Mouse (Mus musculus) splenic B cell, adult 2 months (primary cell): Measurements from ENCODE around the gene Tex26.

Source experiments
- DNase-seq: peaks from one replicate; pipeline ENCODE4 v3.0.0-alpha.2; 2011; ENCODE audit warnings: low read depth, low spot score
- H3K27me3 ChIP-seq: 2 replicates; pipeline ENCODE4 v1.6.1; 2012; ENCODE audit warnings: mild to moderate bottlenecking, low read length, moderate library complexity, mixed read lengths; ENCODE audit not compliant: control insufficient read depth, poor library complexity, insufficient read depth, severe bottlenecking
- H3K36me3 ChIP-seq: 2 replicates; pipeline ENCODE4 v1.6.1; 2012; ENCODE audit warnings: mild to moderate bottlenecking, low read length, moderate library complexity, mixed read lengths; ENCODE audit not compliant: control insufficient read depth, poor library complexity, insufficient read depth, severe bottlenecking

Gene Tex26

GRCm38 (mm10) chr5:149490275-149490674 lies 50.8 kb downstream of the Tex26 start:
- Histone ChIP-seq H3K36me3 (no peaks in the 10 kb centered on the region), H3K27me3 (no peaks in the 10 kb centered on the region)
- DNase-seq = no peak

GRCm38 (mm10) chr5:149495655-149496054 lies 56.2 kb downstream of the Tex26 start:
- Histone ChIP-seq H3K36me3 (no peaks in the 10 kb centered on the region), H3K27me3 (no peaks in the 10 kb centered on the region)
- no peak for DNase-seq

- H3K36me3 ChIP-seq = no peaks in the 10 kb centered on the region
- no peaks in the 10 kb centered on the region for H3K27me3 ChIP-seq
- DNase-seq = no peak
Measured at GRCm38 (mm10) chr5:149496401-149497066, 57.1 kb downstream of the Tex26 start.

- H3K27me3 ChIP-seq = no peaks in the 10 kb centered on the region
- DNase-seq = no peak
- H3K36me3 ChIP-seq = no peaks in the 10 kb centered on the region
Measured at GRCm38 (mm10) chr5:149499936-149500335, 60.5 kb downstream of the Tex26 start.

GRCm38 (mm10) chr5:149503423-149504175 lies 64.1 kb downstream of the Tex26 start:
- Histone ChIP-seq H3K27me3 (no peaks in the 10 kb centered on the region), H3K36me3 (no peaks in the 10 kb centered on the region)
- no peak for DNase-seq

GRCm38 (mm10) chr5:149504985-149505384 lies 65.5 kb downstream of the Tex26 start:
- Histone ChIP-seq H3K27me3 (no peaks in the 10 kb centered on the region), H3K36me3 (no peaks in the 10 kb centered on the region)
- no peak for DNase-seq

GRCm38 (mm10) chr5:149506033-149506432 lies 66.6 kb downstream of the Tex26 start:
- no peaks in the 10 kb centered on the region for H3K36me3 ChIP-seq
- H3K27me3 ChIP-seq = no peaks in the 10 kb centered on the region
- no peak for DNase-seq

GRCm38 (mm10) chr5:149508094-149509029 lies 68.9 kb downstream of the Tex26 start:
- H3K36me3 ChIP-seq = no peaks in the 10 kb centered on the region
- no peaks in the 10 kb centered on the region for H3K27me3 ChIP-seq
- DNase-seq = no peak

- Histone ChIP-seq H3K36me3 (no peaks in the 10 kb centered on the region), H3K27me3 (no peaks in the 10 kb centered on the region)
- no peak for DNase-seq
Measured at GRCm38 (mm10) chr5:149510323-149510722, 70.9 kb downstream of the Tex26 start.

- no peak for DNase-seq
- H3K36me3 ChIP-seq = no peaks in the 10 kb centered on the region
- no peaks in the 10 kb centered on the region for H3K27me3 ChIP-seq
Measured at GRCm38 (mm10) chr5:149512695-149513094, 73.2 kb downstream of the Tex26 start.

- DNase-seq = no peak
- H3K36me3 ChIP-seq = no peaks in the 10 kb centered on the region
- no peaks in the 10 kb centered on the region for H3K27me3 ChIP-seq
Measured at GRCm38 (mm10) chr5:149513438-149514086, 74.1 kb downstream of the Tex26 start.

GRCm38 (mm10) chr5:149514087-149514671 lies 74.7 kb downstream of the Tex26 start:
- Histone ChIP-seq H3K36me3 (no peaks in the 10 kb centered on the region), H3K27me3 (no peaks in the 10 kb centered on the region)
- no peak for DNase-seq

GRCm38 (mm10) chr5:149514890-149515289 lies 75.4 kb downstream of the Tex26 start:
- Histone ChIP-seq H3K27me3 (no peaks in the 10 kb centered on the region), H3K36me3 (no peaks in the 10 kb centered on the region)
- DNase-seq = no peak

GRCm38 (mm10) chr5:149517116-149517515 lies 77.7 kb downstream of the Tex26 start:
- DNase-seq = no peak
- H3K27me3 ChIP-seq = no peaks in the 10 kb centered on the region
- H3K36me3 ChIP-seq = no peaks in the 10 kb centered on the region
